Mouse (Mus musculus) kidney, postnatal 25 days (tissue): ENCODE measurements around the gene Smurf2.
"Not testable (repeated sequence)": the region's sequence is repeated elsewhere in the genome, so short reads cannot be mapped to it uniquely, and the experiment has no call there.

ENCODE experiments used
- DNase-seq, 2 experiments: peaks; one replicate each; pipeline ENCODE4 v3.0.0; 2021; ENCODE audit warnings: mixed read lengths in 2 of 2

Smurf2 gene

DNA sequence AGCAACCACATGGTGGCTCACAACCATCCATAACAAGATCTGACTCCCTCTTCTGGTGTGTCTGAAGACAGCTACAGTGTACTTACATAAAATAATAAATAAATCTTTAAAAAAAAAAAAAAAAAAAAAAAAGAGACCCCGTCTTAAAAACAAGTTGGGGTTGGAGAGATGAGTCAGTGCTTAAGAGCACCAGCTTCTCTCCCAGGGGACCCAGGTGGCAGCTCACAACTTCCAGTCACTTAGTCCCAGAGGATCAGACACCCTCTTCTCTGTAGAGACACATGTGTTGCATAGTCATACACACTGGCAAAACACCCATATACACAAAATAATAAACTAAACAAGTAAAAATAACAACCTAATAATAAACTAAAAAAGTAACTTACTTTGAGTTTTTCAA is 113.1 kb downstream of the Smurf2 start:
- DNase-seq = not testable (repeated sequence)

DNA sequence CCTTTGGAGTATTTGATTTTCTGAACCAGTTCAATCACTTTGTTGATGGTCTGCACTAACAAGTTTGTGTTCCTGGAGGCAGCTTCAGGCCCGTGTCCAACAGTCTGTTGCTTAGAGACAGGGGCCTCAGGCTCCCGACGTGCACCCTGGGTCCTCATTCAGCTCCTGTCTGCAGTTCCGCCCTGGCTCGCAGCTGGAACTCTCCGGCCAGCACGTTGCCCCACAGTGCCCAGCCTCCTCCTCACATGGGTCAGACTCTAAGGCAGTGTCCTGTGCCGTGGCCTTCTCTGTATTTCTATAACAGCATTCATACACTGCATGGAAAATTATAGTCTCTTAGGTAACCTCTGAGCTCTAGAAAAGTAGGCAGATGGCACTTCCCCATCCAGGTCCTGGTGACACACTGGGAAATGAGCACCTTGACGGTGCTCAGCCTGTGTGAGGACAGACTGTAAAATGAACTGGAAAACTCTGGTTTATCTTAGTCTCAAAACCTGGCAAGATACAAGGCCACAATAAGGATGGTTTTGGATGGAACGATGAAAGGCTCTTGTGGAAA is 118.4 kb downstream of the Smurf2 start:
- DNase-seq = no peak

DNA sequence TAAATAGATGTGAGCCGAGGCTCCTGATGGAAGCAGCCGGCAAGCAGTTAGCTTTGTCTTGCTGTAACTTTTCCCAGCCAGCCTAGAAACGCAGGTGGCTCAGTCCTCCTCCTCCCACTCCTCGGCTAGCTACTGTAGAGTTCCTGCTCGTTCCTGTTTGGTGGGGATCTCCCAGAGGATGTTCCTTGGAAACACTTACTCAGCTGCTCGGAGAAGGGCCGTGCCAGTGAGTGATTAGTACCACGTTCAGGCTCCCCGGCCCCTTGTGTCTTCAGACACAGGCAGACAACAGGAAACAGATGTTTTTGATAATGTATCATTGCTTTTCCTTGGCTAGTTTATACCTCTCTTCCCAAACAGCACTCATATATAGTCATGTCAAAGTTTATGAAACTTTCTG is 124.8 kb downstream of the Smurf2 start:
- no peak for DNase-seq

DNA sequence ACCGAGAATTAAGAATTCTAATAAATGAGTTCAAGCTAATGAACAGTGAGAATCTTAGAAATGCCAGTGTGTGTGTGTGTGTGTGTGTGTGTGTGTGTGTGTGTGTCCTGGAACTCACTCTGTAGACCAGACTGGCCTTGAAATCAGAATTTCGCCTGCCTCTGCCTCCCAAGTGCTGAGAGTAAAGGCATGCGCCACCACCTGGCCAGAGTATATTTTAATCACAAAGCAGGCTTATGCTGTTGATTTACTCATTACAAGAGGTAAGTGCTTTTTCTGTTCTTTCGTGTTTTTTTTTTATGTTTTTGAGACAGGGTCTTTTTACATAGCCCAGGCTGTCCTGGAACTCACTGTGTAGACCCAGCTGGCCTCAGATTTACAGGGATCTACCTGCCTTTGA is 126.7 kb downstream of the Smurf2 start:
- DNase-seq = no peak

DNA sequence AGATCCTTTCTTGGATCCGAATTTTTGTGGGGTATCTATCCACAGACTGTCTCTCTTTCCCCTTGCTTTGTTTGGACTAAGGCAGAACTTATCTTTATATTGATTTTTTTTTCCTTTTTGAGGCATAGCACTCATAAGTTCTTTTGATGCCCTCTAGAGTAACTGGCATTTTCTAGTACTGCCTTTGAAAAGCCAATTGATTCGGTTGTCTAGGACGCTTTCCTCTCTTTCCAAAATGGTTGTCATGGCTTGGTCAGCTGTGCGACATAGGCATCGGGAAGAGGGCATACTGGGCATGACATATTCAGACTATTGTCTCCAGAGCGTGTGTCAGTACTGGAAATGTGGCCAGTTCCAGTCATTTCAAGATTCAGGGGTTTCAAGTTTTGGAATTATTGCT is 130.9 kb downstream of the Smurf2 start:
- no peak for DNase-seq

DNA sequence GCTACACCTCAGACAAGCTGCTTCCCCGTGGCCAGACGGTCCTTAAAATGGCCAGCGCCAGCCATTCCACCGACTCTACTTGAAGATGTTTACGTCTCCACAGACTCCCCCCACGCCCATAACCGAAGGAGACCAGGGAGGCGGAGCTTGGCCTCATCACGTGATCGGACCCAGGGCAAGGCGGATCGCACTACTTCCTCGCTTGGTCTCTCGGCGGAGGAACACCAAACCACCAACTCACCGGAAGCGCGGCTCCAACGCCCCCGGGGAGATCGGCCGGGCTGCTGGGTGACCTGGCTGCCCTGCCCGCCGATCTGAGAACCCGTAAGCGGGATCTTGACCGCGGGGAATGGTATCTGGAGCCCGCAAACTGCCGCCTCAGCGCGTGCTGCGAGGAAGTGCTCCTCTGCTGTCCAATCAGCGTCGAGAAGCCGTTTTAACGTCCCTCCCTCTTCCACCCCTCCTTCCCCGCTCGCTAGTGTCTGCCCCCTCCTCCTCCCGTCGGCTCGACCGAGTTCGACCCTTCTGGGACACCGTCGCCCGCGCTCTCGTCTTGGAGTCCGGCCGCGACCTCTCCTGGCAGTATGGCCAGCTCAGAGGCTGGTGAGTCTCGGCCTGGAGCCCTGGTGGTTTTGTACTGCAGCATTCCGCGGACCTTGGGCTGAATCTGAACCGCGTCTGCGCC is 131.6 kb downstream of the Smurf2 start, which contains the start of the genes Ddx5 and Cep95:
Gene Ddx5 (minus strand): TSS at position 411 of the 685 bp plus-strand sequence.
Gene Cep95 (plus strand): TSS at position 478 of the 685 bp plus-strand sequence.
- peak; percentile 99 to 100 for DNase-seq

DNA sequence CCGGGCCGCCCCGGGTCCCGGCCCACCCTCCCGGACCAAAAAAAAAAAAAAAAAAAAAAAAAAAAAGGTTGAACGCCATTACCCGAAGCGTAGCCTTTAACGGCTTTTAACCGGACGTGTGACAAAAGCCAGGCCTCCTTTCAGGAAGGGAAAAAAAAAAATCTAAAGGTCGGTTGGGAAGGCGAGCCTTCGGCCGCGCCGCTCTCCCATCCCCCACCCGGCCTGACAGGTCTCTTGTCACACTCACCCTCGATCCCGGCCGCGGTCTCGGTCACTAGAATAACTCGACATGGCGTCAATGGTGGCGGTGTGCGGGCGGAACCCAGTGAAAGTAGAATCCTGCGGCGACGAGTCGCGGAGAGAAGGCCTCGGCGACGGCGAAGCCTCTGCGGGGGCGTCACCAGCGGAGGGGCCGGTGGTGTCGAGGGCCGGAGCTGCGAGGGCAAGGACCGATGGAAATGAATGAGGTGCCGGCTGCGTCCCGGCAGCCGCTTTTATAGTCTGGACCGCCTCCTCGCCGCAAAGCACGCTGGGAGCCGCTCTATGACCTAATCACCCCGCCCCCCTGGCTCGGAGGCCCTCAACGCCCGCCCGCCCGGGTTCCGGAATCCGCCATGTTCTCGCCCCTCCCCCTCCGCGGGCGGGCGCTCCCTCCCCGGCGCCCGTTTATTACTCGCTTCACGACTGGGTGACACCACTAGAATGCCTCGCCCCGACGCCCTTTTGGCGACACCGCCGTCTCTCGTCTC is 132.3 kb downstream of the Smurf2 start:
- DNase-seq = peak; percentile 99 to 100

DNA sequence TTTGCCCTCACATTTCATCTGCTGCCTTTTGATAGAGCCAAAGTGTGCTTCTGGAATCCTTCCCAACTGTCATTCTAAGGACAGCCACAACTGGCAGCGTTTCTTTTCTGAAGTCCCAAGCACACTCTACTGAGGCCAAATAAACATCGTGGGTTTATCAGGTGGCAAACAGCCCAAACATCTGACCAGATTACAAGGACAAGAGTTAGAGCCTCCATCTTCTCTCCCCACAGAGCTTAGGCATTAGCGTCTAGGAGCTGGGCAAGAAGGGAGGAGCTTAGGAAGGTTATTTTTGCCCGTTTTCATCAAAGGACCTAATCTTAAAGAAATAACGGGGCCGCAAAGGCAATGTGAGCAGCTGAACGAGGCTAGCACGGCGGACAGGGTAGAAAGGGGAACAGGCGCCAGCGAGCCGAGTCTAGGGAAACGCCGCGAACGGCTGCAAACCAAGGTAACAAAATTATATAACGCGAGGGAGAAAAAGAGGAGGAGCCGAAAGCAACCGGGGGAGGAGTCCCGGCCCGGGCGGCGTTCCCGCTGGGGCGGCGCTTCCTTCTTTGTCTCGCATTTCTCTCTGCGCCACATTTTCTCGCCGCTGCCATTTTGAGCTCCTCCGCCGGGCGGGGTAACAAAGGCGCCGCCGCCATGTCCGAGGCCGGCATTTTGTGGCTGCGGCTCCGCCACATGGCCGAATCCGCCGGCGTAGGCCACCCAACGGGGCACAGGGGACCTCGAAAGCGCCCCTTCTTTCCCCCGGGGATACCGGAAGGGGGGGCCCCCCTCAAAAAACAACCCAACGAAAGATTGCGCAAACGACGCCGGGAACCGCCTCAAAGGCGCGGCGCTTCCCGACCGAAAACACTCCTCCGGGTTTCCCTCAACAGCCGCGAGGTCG is 133.1 kb downstream of the Smurf2 start:
- peak; percentile 94 to 96 for DNase-seq

DNA sequence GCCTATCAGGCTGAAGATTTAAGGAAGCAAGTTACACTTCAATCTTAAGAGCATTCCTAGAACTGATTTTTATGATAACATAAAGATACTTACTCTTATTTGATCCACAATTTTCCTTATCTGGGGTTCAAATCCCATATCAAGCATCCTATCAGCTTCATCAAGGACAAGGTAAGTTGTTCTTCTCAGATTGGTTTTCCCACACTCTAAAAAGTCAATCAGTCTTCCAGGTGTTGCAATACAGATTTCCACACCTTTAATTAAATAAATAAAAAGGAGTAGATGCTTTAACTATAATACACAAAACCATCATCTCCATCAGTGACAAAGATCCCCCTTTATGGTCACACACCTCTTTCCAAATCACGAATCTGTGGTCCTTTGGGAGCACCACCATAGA is 135.5 kb downstream of the Smurf2 start:
- no peak for DNase-seq

DNA sequence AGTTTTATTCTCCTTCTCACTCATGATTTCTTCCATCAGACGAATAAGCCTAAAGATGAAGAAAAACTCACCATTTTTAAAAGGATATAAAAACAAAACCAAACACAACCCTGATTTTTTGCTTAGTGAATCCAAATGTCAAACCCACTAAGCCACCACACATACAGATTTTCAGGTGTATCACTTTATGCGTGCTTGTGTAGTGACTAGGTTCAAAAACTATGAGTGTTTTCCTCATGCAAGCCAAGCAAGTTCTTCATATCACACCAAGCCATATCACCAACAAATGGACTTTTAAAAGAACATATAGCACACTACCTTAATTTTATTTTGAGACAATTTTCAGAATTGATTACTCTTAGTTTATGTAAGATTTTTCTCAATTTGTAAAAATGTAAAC is 136.0 kb downstream of the Smurf2 start:
- DNase-seq = no peak

DNA sequence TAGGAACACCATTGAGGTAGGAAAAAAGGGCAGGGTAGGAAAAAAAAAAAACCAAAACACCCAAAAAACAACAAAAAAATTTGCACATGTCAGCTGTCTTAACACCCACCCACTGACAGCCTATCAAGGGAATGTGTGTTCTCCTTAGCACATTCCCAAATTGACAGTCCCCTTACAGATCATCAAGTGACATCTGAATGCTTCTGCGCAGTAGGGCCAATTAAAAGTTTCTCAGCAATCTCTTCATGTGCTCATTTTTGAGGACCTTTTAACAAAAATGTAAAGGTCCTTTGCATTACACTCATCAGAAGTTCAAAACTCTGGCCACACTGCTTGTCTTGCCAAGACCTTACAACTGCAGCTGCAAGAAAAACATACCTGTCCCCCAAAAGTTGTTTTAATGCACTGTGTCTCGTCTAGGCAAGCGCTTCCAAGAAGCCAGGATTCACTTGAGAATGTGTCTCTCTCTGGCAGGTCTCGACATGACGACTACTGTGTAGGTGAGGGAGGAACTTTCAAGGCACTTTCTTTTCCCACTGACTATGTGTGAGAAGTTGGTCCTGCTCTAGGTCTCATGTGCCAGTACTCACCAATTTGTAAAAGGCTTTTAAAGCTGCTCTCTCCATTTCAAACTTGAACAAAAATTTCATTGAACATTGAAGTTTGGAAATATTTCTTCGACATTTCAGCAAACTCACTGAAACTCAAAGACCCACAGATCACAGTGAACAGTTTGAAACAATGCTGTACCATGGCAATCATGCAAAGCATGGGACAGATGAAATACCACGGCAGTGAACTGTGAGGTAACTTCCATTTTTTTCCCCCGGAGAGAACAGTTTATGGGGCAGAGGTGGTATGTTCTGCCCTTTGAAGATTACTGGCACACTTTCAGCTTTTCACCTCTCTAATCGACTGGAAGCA is 137.4 kb downstream of the Smurf2 start:
- DNase-seq = no peak

DNA sequence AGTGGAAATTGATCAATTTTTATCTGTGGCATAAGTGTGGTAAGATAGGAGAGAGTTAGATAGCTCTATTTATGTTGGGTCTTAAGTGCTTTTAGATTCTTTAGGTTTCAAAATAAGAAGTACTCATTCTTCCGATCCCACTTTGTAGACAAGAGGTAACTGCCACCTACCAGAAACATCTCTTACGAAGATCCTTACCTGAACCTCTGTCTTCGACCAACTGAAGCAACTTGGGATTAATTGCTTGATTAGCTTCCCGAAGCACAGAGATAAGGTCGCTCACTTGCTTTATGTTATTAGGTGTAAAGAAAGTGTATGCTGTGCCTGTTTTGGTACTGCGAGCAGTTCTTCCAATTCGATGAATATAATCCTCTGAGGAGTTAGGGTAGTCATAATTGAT is 138.2 kb downstream of the Smurf2 start:
- not testable (repeated sequence) for DNase-seq

DNA sequence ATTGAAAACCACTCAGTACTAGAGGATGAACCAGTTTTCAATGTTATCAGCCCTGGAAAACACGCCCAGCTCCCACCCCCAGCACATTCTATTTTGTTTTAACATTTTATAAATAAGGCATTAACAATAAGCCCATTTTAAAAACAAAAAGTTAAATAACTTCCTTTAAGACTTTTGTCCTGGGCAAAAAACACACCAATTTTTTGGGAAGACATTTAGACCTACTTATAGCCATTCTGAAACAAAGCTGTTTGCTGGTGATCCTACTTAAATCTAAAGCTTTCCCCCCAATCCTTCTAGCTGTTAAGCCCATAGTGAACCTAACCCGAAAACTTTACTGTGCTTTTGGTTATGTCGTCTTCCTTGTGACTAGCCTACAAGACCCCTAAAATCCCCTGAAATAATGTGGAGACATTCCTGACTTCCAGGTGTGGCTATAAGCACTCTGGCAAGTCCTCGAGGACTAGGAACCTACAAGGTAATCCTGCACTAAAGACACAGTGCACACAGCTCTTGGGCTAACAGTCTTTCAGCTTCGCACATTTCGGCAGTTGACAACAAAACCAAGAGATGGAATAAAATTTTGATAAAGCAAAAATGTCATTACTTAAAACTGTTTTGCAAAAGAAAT is 139.8 kb downstream of the Smurf2 start:
- no peak for DNase-seq

DNA sequence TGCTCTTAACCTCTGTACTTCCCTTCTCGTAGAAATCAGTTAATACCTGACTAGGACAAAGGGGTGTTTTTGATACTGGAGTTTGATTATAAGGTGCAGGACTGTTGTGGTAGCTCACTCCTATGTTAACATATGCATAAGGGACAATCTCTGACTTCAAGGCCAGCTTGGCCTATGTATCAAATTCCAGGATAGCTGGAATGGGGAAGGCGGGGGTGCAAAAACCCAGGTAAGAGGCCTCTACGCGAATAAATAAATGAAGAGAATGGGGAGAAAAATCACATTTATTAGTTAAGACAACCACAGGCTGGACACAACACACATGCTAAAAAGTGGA is 140.5 kb downstream of the Smurf2 start:
- DNase-seq = no peak

DNA sequence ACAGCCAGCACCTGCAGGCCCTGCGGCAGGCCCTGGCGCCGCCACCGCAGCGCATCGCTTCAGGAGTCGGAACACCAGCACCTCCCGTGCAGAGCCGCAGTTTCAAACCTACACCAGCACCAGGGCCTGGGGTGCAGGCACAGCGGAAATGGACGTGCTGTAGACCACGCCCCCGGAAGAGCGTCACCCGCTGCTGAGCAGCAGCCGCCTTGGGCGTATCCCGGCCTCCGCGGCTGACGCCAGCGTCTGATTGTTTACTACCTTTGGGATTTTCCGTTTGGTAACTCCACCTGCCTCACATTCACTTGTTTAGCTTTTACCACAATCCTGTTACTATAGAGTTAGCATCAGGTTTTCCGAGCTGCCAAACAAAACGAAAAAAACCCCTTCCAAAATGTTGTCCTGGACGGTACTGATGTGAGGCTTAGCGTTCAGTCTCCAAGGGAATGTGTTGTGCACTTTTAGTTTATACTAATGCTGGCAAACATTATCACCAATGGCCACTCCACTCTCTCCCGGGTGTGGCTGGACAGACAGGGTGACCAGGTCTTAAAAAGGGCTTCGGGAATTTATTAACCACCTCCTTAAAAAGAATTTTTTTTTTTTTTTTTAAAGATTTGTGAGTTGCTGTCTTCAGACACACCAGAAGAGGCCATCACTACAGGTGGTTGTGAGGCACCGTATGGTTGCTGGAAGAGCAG is 141.0 kb downstream of the Smurf2 start, which contains the start of gene Polg2:
Gene Polg2 (minus strand): TSS at position 150 of the 701 bp plus-strand sequence.
- peak; percentile 93 to 97 for DNase-seq

DNA sequence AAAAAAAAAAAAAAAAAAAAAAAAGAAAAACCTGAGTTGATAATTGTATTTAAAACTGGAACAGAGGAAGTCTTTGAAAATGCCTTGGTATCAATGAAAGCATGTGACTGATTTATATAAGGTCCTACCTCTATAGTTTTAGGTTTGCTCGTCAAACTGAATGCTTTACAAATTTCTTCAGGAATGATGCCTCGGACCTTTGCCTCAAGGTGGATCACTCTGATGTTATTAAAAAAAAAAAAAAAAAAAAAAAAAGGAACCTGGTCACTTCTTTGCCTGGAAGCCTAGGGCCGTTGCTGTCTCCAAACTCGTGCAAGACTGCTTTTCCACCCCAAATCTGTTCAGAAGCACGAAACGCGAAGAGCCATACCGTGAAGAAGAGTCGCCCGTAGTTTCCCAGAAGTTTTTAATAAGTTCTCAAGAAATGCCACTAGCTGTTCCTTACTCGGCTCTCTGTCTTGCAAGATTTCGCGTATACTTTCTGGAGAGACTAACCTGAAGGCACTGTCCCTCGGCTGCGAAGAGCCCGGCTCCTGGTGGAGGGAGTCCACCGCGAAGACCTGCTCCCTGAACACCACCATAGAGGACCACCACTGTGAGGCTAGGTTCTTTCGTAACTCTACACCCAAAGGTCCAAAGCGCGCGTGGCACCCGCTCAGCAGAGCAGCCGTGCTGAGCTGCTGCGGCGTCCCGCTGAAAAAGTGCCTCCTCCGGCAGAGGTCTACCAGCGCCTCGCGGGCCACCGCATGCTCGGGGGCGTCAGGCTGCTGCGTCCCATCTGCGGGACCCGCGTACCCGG is 141.7 kb downstream of the Smurf2 start:
- no peak for DNase-seq

DNA sequence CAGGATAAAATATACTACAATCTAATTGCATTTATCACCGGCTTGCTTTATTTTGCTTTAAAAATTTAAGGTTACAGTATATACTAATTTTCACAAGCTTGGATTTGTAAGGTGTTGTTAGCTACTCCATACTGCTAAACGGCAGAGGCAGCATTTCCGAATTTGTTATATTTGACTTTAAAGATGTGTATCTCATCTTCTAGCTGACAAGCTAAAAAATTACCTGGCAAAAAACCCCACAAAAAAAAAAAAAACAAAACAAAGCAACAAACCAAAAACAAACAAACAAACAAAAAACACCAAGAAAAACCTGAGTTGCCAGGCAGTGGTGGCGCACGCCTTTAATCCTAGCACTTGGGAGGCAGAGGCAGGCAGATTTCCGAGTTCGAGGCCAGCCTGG is 142.4 kb downstream of the Smurf2 start:
- no peak for DNase-seq

DNA sequence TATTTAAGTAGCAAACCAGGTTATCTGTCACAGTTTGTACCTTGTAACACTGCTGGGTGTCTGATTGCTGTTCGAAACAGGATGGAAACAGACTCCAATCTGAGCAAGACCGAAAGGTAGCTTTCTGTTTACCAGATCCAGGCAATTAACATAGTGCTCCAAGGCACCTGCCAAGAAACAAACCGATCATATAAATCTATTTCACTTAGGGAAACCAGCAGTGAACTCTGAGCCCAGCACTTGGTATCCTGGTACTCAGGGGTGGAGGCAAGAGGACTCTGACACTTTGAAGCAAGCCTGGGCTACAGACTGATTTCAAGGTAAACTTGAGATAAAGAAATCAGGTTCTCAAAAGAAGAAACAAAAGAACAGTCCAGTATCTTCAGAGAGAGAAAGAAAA is 143.1 kb downstream of the Smurf2 start:
- DNase-seq = peak; percentile 34 to 60

DNA sequence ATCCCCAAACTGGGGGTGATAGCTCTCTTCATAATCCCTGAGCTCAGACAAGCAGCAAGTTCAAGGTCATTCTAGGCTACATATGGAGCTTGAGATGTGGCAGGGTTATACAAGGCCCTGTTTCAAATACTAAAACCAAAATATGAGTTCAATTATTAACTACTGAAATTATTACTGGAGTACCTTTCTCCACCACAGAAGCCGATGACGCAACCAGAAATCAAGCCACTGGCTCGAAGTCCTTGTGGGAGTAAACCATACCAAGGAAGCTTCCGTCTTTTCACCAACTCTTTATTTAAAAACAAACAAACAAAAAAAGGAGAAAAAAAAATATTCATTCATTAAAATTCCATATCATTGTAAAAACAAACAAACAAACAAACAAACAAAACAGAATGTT is 143.6 kb downstream of the Smurf2 start:
- peak; percentile 50 to 78 for DNase-seq

DNA sequence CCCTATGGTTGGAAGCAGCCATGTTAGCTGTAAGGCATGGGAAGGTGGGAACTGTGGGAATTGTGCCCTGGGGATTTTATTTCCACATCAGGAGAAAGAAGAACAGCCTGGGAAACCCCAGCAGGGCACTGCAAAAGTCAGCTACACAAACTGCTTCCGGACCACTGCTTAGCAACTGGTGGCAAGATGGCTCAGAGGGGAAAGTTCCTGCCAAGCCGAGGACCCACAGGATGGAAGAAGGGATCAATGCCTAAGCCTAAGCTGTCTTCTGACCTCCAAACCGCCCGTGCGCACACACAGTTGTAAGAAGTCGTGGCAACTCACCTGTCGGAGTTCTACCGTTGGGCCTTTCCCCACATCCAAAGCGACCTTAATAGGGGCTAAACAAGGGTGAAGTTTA is 147.5 kb downstream of the Smurf2 start:
- DNase-seq = no peak
